Mouse (Mus musculus): ENCODE measurements at regions not wholly inside any gene's neighbourhood (a gene's known extent, or its start where the extent isn't known, plus 50 kb on each side); places are given as distances from the start of the nearest gene placed in this dataset.
"Not testable (repeated sequence)": the region's sequence is repeated elsewhere in the genome, so short reads cannot be mapped to it uniquely, and the experiment has no call there.

- DNase-seq (ENCODE audit: low spot score in 2 of 2), result no peak
Measured at GRCm38 (mm10) chr8:5523281-5523680, 418.1 kb upstream of the Slc10a2 start.

DNA sequence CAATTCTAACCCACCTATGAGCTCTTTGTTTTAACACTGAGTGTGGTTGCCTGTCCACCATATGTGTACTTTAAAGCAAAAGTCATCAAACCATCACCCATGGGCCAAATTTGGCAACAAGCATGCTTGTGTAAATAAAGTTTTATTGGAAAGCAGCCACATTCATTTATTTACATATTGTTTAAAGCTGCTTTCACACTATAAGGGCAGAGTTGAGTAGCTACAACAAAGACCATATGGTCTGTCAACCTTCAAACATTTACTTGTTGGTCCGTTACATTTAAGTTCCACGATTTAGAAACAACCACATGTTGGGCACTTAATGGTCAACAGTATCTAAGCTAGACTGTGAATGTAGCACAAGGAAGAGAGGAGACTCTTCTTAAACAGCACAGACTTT, 390.7 kb upstream of the Slc10a2 start:
- DNase-seq (ENCODE audit: low spot score in 2 of 2), result no peak

DNA sequence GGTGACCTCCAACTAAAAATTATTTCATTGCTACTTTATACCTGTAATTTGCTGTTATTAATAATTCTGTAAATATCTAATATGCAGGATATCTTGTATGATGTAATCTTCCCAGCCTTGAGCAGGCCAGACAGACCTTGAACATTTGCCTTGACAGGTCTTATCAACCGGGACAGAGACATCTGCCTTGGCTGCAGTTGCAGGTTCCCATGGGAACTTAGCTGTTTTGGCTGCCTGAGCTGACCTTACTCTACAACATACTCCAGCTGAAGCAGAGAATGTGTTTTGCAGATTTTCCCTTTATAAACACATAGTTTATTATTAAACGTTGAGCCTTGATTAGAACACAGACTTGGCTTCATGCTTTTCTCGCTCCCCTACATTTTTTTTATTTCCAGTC, 385.3 kb upstream of the Slc10a2 start:
- DNase-seq (ENCODE audit: low spot score in 2 of 2), result no peak

GRCm38 (mm10) chr8:5482938-5483337, 377.8 kb upstream of the Slc10a2 start:
- no peak for DNase-seq (ENCODE audit: low spot score in 2 of 2)

DNA sequence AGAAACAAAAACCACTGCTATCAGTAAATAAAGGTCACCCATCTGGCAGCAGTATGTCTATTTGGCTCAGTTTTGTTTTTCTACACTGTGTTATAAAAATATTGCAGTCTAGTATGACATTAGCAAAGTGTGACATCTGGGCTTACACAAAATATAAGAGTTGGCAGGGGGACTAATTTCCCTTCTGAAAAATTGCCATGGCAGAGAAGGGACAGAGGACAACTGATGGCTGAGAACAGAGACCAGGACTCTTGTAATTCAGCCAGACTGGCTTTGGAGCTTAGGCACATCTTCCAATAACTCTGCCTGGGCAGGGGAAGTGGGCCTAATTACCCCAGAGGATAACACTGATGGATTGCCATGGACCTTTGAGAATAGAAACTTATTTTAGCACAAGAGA, 367.8 kb upstream of the Slc10a2 start:
- no peak for DNase-seq (ENCODE audit: low spot score in 2 of 2)

DNA sequence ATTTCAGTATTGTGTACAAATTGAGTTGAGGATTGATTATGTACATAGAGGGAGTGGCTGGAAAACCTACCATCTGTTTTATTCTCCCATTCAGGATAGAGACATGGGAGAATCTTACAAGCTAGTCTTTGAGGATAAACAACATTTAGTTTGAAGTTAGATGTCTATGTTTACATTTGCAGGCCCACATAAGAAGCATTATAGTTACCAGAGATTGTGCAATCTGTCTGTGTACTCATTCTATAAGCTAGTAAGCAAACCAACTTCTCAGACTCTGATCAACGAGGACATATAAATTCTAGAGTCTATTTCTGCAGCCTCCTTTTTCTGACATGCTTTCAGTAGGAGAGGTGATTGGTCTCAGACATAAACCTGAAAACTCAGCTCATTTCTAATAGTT, 367.4 kb upstream of the Slc10a2 start:
- DNase-seq (ENCODE audit: low spot score in 2 of 2), result no peak

- DNase-seq (ENCODE audit: low spot score in 2 of 2), result no peak
Measured at GRCm38 (mm10) chr8:5457619-5458018, 352.5 kb upstream of the Slc10a2 start.

GRCm38 (mm10) chr8:5453469-5453868, 348.3 kb upstream of the Slc10a2 start:
- DNase-seq (ENCODE audit: low spot score in 2 of 2), result no peak

DNA sequence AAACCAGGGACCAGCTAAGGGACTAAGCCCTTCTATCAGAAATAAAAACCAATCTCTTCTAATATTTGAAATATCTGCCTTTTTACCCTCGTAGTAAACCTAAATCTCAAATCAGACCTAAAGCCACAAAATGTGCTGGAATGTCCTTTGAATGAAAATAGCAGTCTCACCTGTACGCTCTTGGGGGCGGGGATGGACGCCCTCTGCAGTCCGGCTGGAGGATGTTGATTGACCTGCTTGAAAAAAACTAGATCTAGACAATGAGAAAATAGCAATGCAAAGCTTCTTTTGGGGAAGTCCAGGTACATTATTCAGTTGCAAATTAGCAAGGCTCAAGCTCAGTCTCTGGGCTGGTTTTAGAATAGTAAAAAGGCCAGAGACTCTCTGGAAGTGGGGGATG, 337.1 kb upstream of the Slc10a2 start:
- DNase-seq (ENCODE audit: low spot score in 2 of 2), result not testable (repeated sequence)

- DNase-seq (ENCODE audit: low spot score in 2 of 2), result not testable (repeated sequence)
Measured at GRCm38 (mm10) chr8:5440404-5440803, 335.3 kb upstream of the Slc10a2 start.

- no peak for DNase-seq (ENCODE audit: low spot score in 2 of 2)
Measured at GRCm38 (mm10) chr8:5439054-5439453, 333.9 kb upstream of the Slc10a2 start.

GRCm38 (mm10) chr8:5428303-5428971, 323.3 kb upstream of the Slc10a2 start:
- DNase-seq (ENCODE audit: low spot score in 2 of 2), result no peak

DNA sequence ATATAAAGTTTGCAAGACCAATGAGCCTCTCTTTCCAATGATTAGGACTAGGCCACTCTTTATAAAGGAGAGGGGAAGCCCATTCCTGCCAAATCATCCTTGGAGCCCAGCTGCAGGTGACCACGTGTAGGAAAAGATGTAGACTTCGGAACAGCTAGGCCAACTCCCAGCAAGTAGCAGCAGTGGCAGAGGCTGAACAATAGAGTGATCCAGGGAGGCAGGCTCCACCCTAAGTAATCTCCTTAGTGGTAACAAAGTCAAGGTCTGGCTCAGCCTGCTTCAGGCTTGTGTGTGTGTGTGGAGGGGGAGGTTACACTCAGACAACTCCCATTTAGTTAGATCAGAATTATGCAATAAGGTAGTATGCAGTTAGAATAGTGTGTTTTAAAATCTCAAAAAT, 311.7 kb upstream of the Slc10a2 start:
- DNase-seq (ENCODE audit: low spot score in 2 of 2), result not testable (repeated sequence)

GRCm38 (mm10) chr8:5384851-5385250, 279.7 kb upstream of the Slc10a2 start:
- no peak for DNase-seq (ENCODE audit: low spot score in 2 of 2)

DNA sequence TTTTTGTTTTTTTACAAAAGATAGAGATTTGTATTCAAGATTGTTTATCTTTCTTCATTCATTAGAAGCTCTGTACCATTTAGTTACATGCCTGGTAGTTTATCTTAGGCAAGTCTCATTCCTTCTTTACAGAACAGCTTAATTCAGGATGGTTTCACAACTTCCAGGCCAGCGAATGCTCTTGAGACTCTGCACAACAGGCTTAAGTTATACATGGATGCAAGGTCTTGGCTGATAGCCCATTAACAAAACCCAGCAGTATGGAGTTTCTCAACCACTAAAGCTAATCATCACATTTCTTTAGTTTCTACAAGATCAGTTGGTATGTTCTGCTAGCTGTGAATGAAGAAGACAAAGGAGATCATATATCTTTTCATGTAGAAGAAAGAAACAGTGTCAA, 272.9 kb upstream of the Slc10a2 start:
- no peak for DNase-seq (ENCODE audit: low spot score in 2 of 2)

GRCm38 (mm10) chr8:5339953-5340352, 234.8 kb upstream of the Slc10a2 start:
- DNase-seq (ENCODE audit: low spot score in 2 of 2), result no peak

DNA sequence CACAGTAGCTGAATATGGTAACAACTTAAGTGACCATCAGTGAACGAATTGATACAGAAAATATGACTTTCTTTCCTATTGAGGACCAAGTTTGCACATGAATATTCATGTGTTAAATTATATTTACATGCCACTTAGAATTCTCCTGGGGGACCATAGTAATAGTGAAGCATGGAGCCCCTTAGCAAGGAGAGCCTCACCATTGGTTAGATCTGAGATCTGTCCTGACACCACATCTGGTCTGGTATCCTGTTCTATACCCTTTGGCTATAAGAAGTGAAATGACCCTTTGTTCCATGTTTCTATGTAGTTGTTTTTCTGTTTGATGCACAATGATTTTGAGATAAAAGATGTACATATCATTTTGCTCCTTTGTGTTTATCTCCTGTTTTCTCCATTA, 209.4 kb upstream of the Slc10a2 start:
- no peak for DNase-seq (ENCODE audit: low spot score in 2 of 2)

DNA sequence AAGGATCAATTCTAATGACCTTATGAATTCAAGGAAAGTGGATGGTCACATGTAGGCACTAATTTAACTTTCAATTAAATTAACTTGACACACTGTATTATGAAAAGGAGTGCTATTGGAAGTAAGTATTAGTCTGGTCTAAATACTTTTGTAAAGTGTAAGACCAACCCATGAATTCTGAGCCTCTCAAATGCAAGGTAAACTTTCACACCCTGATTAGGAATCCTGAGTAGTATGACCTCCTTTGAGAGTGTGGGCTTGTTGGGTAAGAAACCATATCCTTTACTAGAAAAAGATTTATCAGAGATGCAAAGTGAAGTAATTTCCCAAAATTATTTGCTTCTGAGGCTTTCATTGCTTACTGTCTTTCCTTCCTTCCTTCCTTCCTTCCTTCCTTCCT, 194.8 kb upstream of the Slc10a2 start:
- no peak for DNase-seq (ENCODE audit: low spot score in 2 of 2)

GRCm38 (mm10) chr8:5297190-5297589, 192.0 kb upstream of the Slc10a2 start:
- DNase-seq (ENCODE audit: low spot score in 2 of 2), result no peak

GRCm38 (mm10) chr8:5285708-5286161, 180.6 kb upstream of the Slc10a2 start:
- DNase-seq (ENCODE audit: low spot score in 2 of 2), result peak in 1 of 2 experiments; percentile 4

GRCm38 (mm10) chr8:5283799-5284198, 178.6 kb upstream of the Slc10a2 start:
- no peak for DNase-seq (ENCODE audit: low spot score in 2 of 2)

- no peak for DNase-seq (ENCODE audit: low spot score in 2 of 2)
Measured at GRCm38 (mm10) chr8:5262316-5262715, 157.2 kb upstream of the Slc10a2 start.

DNA sequence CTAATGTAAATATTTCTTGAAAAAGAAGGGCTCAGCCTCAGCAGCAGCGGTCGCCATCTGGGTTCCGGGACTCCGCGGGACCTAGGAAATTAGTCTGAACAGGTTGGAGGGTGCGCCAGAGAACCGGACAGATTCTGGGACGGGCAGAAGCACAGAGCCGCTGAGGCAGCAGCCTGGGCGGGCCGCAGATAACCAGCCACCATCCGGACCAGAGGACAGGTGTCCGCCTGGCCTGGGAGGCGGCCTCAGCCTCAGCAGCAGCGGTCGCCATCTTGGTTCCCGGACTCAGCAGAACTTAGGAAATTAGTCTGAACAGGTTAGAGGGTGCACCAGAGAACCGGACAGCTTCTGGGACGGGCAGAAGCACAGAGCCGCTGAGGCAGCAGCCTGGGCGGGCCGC, 136.7 kb upstream of the Slc10a2 start:
- peak in 1 of 2 experiments; percentile 1 for DNase-seq (ENCODE audit: low spot score in 2 of 2)
